Mouse (Mus musculus) limb, embryonic 14.5 days (tissue): Measurements from ENCODE around the gene Snx29. TPM values are rescaled to one million over a fixed set of nuclear protein-coding genes. Genes with fewer than 3 reads are reported as not detected.

Experiments used
- ATAC-seq: fragments of 200-750 bp; cut with Nextera tagmentation; 2 replicates; pipeline ENCODE4 v1.8.0; 2017; ENCODE audit warnings: low read depth, moderate number of reproducible peaks, moderate TSS enrichment; ENCODE audit not compliant: low FRiP score
- DNase-seq: peaks from one replicate; pipeline ENCODE4 v3.0.0-alpha.2; 2015; ENCODE audit warnings: low spot score
- H3K27ac ChIP-seq: fragments of 300-500 bp; sonication (generic); replicated peaks from 2 replicates; pipeline ENCODE4 v1.5.1; 2014; ENCODE audit warnings: low read depth, mild to moderate bottlenecking, low read length, moderate library complexity, mixed read lengths
- H3K27me3 ChIP-seq: fragments of 300-500 bp; sonication (generic); 2 replicates; pipeline ENCODE4 v1.6.1; 2014; ENCODE audit warnings: low read length, mixed read lengths; ENCODE audit not compliant: control insufficient read depth, insufficient read depth
- H3K36me3 ChIP-seq: fragments of 300-500 bp; sonication (generic); 2 replicates; pipeline ENCODE4 v1.6.1; 2014; ENCODE audit warnings: mild to moderate bottlenecking, low read length, moderate library complexity, mixed read lengths; ENCODE audit not compliant: control insufficient read depth, insufficient read depth
- H3K4me1 ChIP-seq: fragments of 300-500 bp; sonication (generic); 2 replicates; pipeline ENCODE4 v1.6.1; 2014; ENCODE audit warnings: antibody characterized with exemption, low read length, mixed read lengths; ENCODE audit not compliant: control insufficient read depth, insufficient read depth
- H3K4me2 ChIP-seq: fragments of 300-500 bp; sonication (generic); replicated peaks from 2 replicates; pipeline ENCODE4 v1.6.1; 2014; ENCODE audit warnings: low read depth, mild to moderate bottlenecking, low read length, moderate library complexity; ENCODE audit not compliant: severe bottlenecking
- H3K4me3 ChIP-seq: fragments of 300-500 bp; sonication (generic); replicated peaks from 2 replicates; pipeline ENCODE4 v1.5.1; 2014; ENCODE audit warnings: low read length
- H3K9ac ChIP-seq: fragments of 300-500 bp; sonication (generic); 2 replicates; pipeline ENCODE4 v1.6.1; 2014; ENCODE audit warnings: mild to moderate bottlenecking, low read depth, low read length, moderate library complexity; ENCODE audit not compliant: severe bottlenecking
- H3K9me3 ChIP-seq: fragments of 300-500 bp; sonication (generic); 2 replicates; pipeline ENCODE4 v1.6.1; 2016; ENCODE audit warnings: low read length; ENCODE audit not compliant: control insufficient read depth
- POLR2A ChIP-seq: fragments of 200-500 bp; IDR thresholded peaks from 2 replicates; pipeline ENCODE4 v1.8.0; 2012; ENCODE audit warnings: inconsistent platforms, mild to moderate bottlenecking, moderate library complexity, borderline replicate concordance; ENCODE audit not compliant: insufficient read depth, insufficient read length; ENCODE audit errors: extremely low read depth
- WGBS: fragments of 180-500 bp; shearing (Covaris S2); extraction: QIAGEN DNeasy Blood & Tissue Kit; methylation state at CpG from one replicate; pipeline ENCODE4 v1.1.7; 2014; 5-methylcytosine and 5-hydroxymethylcytosine counted together
- polyA plus RNA-seq, 2 experiments: library from polyadenylated mRNA; depleted of rRNA in 1 of 2; stranded (reverse) in 1 of 2; unstranded in 1 of 2; fragments of >200 nt; fragmentation: Nextera tagmentation in 1 of 2; extraction: Ambion mirVana in 1 of 2; gene quantifications; 2 replicates each; pipeline versions ENCODE4 v1.2.1 to v1.2.3; 2012 to 2014

The Snx29 gene
- polyA plus RNA-seq, 2 experiments = 4.9 to 9.3 TPM

- no peaks in the 10 kb centered on the region for H3K36me3 ChIP-seq
- H3K9ac ChIP-seq = no peak overlapping the region
- H3K4me3 ChIP-seq = no peak overlapping the region
- ATAC-seq = no peak
- no peaks in the 10 kb centered on the region for H3K4me1 ChIP-seq
- H3K9me3 ChIP-seq = no peaks in the 10 kb centered on the region
- H3K4me2 ChIP-seq = no peak overlapping the region
- no peak for DNase-seq
- no peaks in the 10 kb centered on the region for H3K27me3 ChIP-seq
- no peak overlapping the region for H3K27ac ChIP-seq
- no peak for TF ChIP-seq POLR2A
- 84% methylated on average over 6 of the region's 6 CpGs for WGBS
Observed at GRCm38 (mm10) chr16:11670971-11671310, 348.2 kb downstream of the Snx29 start.

DNA sequence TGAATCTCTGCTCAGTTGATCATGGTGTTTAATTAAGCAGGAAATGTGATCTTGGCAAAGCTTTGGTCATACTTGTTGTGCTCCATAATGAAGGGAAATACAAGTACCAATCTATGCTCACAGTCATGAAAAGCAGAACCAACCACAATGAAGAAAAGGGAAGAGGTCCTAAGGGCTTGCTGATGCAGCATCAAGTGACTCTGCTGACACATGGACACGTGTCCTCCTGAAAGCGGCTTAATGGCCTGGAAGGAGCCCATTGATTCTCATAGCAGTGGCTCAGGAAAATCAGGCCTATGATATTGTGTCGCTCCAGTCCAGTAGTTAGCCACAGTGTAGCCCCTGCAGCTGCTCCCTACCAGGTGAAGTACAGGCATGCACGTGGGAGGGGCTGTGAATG, 353.3 kb downstream of the Snx29 start:
- H3K27ac ChIP-seq = no peak overlapping the region
- no peak overlapping the region for H3K4me2 ChIP-seq
- no peak overlapping the region for H3K4me3 ChIP-seq
- H3K9me3 ChIP-seq = no peaks in the 10 kb centered on the region
- no peaks in the 10 kb centered on the region for H3K36me3 ChIP-seq
- WGBS = 63% methylated on average over 4 of the region's 4 CpGs
- no peak overlapping the region for H3K9ac ChIP-seq
- no peak for TF ChIP-seq POLR2A
- no peaks in the 10 kb centered on the region for H3K4me1 ChIP-seq
- no peak for ATAC-seq
- no peak for DNase-seq
- H3K27me3 ChIP-seq = no peaks in the 10 kb centered on the region

GRCm38 (mm10) chr16:11685264-11685663, 362.6 kb downstream of the Snx29 start:
- Histone ChIP-seq H3K9me3 (no peaks in the 10 kb centered on the region), H3K36me3 (no peaks in the 10 kb centered on the region), H3K4me3 (no peak overlapping the region), H3K9ac (no peak overlapping the region), H3K4me2 (no peak overlapping the region), H3K4me1 (no peaks in the 10 kb centered on the region), H3K27ac (no peak overlapping the region), H3K27me3 (no peaks in the 10 kb centered on the region)
- DNase-seq (no peak), ATAC-seq (no peak)
- no peak for TF ChIP-seq POLR2A
- WGBS = 81% methylated on average over 9 of the region's 9 CpGs

GRCm38 (mm10) chr16:11685735-11686340, 363.1 kb downstream of the Snx29 start:
- DNase-seq = no peak
- 71% methylated on average over 3 of the region's 3 CpGs for WGBS
- no peak for TF ChIP-seq POLR2A

DNA sequence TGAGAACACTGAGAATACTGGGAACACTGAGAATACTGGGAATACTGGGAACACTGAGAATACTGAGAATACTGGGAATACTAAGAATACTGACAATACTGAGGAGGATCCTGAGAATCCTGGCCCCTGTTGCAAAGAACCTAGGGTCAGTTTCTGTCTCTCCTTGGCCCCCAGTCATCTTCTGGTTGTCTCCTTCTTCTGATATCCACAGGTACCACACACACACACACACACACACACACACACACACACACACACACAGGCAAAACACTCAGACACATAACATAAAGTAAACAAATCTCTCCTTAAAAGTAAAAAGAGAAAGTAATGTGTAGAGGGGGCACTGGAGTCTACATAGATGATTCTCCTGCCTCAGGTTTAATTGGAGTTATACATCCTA, 365.1 kb downstream of the Snx29 start:
- ATAC-seq (no peak), DNase-seq (no peak)
- H3K27ac ChIP-seq = no peak overlapping the region
- no peak overlapping the region for H3K9ac ChIP-seq
- no peaks in the 10 kb centered on the region for H3K27me3 ChIP-seq
- H3K4me1 ChIP-seq = no peaks in the 10 kb centered on the region
- no peaks in the 10 kb centered on the region for H3K36me3 ChIP-seq
- H3K9me3 ChIP-seq = no peaks in the 10 kb centered on the region
- no peak for TF ChIP-seq POLR2A
- no peak overlapping the region for H3K4me2 ChIP-seq
- H3K4me3 ChIP-seq = no peak overlapping the region

More at GRCm38 (mm10) chr16:11685735-11686340, 363.1 kb downstream of the Snx29 start:
- Histone ChIP-seq H3K27ac (no peak overlapping the region), H3K27me3 (no peaks in the 10 kb centered on the region), H3K4me3 (no peak overlapping the region), H3K4me1 (no peaks in the 10 kb centered on the region), H3K9me3 (no peaks in the 10 kb centered on the region), H3K4me2 (no peak overlapping the region), H3K36me3 (no peaks in the 10 kb centered on the region), H3K9ac (no peak overlapping the region)
- ATAC-seq = no peak

- H3K4me3 ChIP-seq = no peak overlapping the region
- 70% methylated on average over 4 of the region's 4 CpGs for WGBS
- no peaks in the 10 kb centered on the region for H3K36me3 ChIP-seq
- no peak for TF ChIP-seq POLR2A
- no peak overlapping the region for H3K9ac ChIP-seq
- no peaks in the 10 kb centered on the region for H3K9me3 ChIP-seq
- H3K4me2 ChIP-seq = no peak overlapping the region
- ATAC-seq = no peak
- H3K27me3 ChIP-seq = no peaks in the 10 kb centered on the region
- no peak overlapping the region for H3K27ac ChIP-seq
- no peaks in the 10 kb centered on the region for H3K4me1 ChIP-seq
- DNase-seq = no peak
Observed at GRCm38 (mm10) chr16:11688281-11689005, 365.7 kb downstream of the Snx29 start.
